Mouse (Mus musculus) brain, embryonic 14.5 days (tissue): Measurements from ENCODE around the gene Gm4131.

Experiments
- CTCF ChIP-seq: fragments of 200-500 bp; IDR thresholded peaks from 2 replicates; pipeline ENCODE4 v1.5.1; 2012; ENCODE audit warnings: inconsistent platforms, mild to moderate bottlenecking, moderate library complexity, borderline replicate concordance; ENCODE audit not compliant: insufficient read depth, insufficient read length; ENCODE audit errors: extremely low read depth
- POLR2A ChIP-seq: fragments of 200-500 bp; IDR thresholded peaks from 2 replicates; pipeline ENCODE4 v1.6.1; 2012; ENCODE audit warnings: mild to moderate bottlenecking, inconsistent platforms, borderline replicate concordance; ENCODE audit not compliant: poor library complexity, insufficient read depth, insufficient read length, severe bottlenecking; ENCODE audit errors: extremely low read depth

DNA sequence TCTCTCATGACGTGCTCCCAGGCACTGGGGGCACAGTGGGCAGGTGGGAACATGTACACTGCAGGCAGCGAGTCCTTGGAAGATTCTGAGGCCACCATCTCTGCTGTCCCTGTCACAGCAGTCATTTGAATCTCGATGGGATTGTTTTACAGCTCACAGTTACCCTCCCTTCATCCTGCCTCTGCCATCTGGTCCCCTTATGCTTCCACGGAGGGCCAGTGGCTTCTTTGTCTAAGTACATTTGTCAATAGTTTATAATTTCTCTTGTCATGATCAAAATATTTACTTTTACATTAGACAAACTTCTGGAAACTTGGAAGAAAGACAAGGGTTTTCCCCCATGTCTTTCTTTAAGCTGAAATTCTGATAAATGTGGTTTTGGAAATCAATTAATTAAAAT lies 20.0 kb downstream of the Gm4131 start:
- TF ChIP-seq CTCF (no peak), POLR2A (no peak)
